Mouse (Mus musculus): ENCODE data around the gene Gpr22. TPM values are rescaled to one million over a fixed set of nuclear protein-coding genes. Genes with fewer than 3 reads are reported as not detected.

The Gpr22 gene
- polyA plus RNA-seq, 1 experiment from 2014 or later, result 29.9 TPM

- no peak overlapping the region for H3K4me2 ChIP-seq (ENCODE audit: low read length)
- H3K4me3 ChIP-seq (replicated peaks; ENCODE audit: low read depth, low read length), result no peak overlapping the region
- ATAC-seq (ENCODE audit: low FRiP score, low TSS enrichment) (no peak), DNase-seq (no peak)
- H3K9ac ChIP-seq (replicated peaks; ENCODE audit: low read length), result no peak overlapping the region
- no peaks in the 10 kb centered on the region for H3K36me3 ChIP-seq (ENCODE audit: control insufficient read depth, insufficient read depth, low read length)
- H3K27ac ChIP-seq (replicated peaks; ENCODE audit: low read depth, low read length), result no peak overlapping the region
- no peaks in the 10 kb centered on the region for H3K4me1 ChIP-seq (ENCODE audit: control insufficient read depth, insufficient read depth, low read length)
- no peaks in the 10 kb centered on the region for H3K27me3 ChIP-seq (ENCODE audit: control insufficient read depth, insufficient read depth, low read length)
- WGBS, result 92% methylated on average over 12 of the region's 12 CpGs
- no peaks in the 10 kb centered on the region for H3K9me3 ChIP-seq (ENCODE audit: control insufficient read depth, low read length)
Measured at GRCm38 (mm10) chr12:31725511-31726275, 11.9 kb upstream of the Gpr22 start.

GRCm38 (mm10) chr12:31724576-31724975 lies 10.8 kb upstream of the Gpr22 start:
- no peaks in the 10 kb centered on the region for H3K9me3 ChIP-seq (ENCODE audit: control insufficient read depth, low read length)
- no peak for DNase-seq
- H3K4me1 ChIP-seq (ENCODE audit: control insufficient read depth, insufficient read depth, low read length), result no peaks in the 10 kb centered on the region
- 89% methylated on average over 3 of the region's 3 CpGs for WGBS
- no peaks in the 10 kb centered on the region for H3K27me3 ChIP-seq (ENCODE audit: control insufficient read depth, insufficient read depth, low read length)
- no peak overlapping the region for H3K9ac ChIP-seq (replicated peaks; ENCODE audit: low read length)
- no peak overlapping the region for H3K4me2 ChIP-seq (ENCODE audit: low read length)
- no peak for ATAC-seq (ENCODE audit: low FRiP score, low TSS enrichment)
- H3K4me3 ChIP-seq (replicated peaks; ENCODE audit: low read depth, low read length), result no peak overlapping the region
- no peak overlapping the region for H3K27ac ChIP-seq (replicated peaks; ENCODE audit: low read depth, low read length)
- no peaks in the 10 kb centered on the region for H3K36me3 ChIP-seq (ENCODE audit: control insufficient read depth, insufficient read depth, low read length)

GRCm38 (mm10) chr12:31719586-31720275 lies 6.0 kb upstream of the Gpr22 start:
- ATAC-seq (ENCODE audit: low FRiP score, low TSS enrichment) (no peak), DNase-seq (peak; percentile 48)
- H3K36me3 ChIP-seq (ENCODE audit: control insufficient read depth, insufficient read depth, low read length), result no peaks in the 10 kb centered on the region
- H3K4me3 ChIP-seq (replicated peaks; ENCODE audit: low read depth, low read length), result no peak overlapping the region
- H3K9ac ChIP-seq (replicated peaks; ENCODE audit: low read length), result no peak overlapping the region
- no peak overlapping the region for H3K27ac ChIP-seq (replicated peaks; ENCODE audit: low read depth, low read length)
- H3K9me3 ChIP-seq (ENCODE audit: control insufficient read depth, low read length), result no peaks in the 10 kb centered on the region
- WGBS, result 98% methylated on average over 1 of the region's 1 CpGs
- H3K27me3 ChIP-seq (ENCODE audit: control insufficient read depth, insufficient read depth, low read length), result no peaks in the 10 kb centered on the region
- H3K4me1 ChIP-seq (ENCODE audit: control insufficient read depth, insufficient read depth, low read length), result no peaks in the 10 kb centered on the region
- H3K4me2 ChIP-seq (ENCODE audit: low read length), result no peak overlapping the region

GRCm38 (mm10) chr12:31714070-31714469 lies 323 bp upstream of the Gpr22 start:
- Histone ChIP-seq H3K9me3 (ENCODE audit: control insufficient read depth, low read length) (no peaks in the 10 kb centered on the region), H3K4me1 (ENCODE audit: control insufficient read depth, insufficient read depth, low read length) (peaks cover 12% of the 10 kb centered on the region; the same call in 1 of the 2 replicates), H3K27me3 (ENCODE audit: control insufficient read depth, insufficient read depth, low read length) (no peaks in the 10 kb centered on the region), H3K9ac (replicated peaks; ENCODE audit: low read length) (no peak overlapping the region), H3K36me3 (ENCODE audit: control insufficient read depth, insufficient read depth, low read length) (no peaks in the 10 kb centered on the region), H3K4me3 (replicated peaks; ENCODE audit: low read depth, low read length) (peak overlapping the region; percentile 48), H3K27ac (replicated peaks; ENCODE audit: low read depth, low read length) (peak overlapping the region; percentile 92; the same call in 1 of the 2 replicates), H3K4me2 (ENCODE audit: low read length) (peak overlapping the region; percentile 69)
- no peak for DNase-seq
- ATAC-seq (ENCODE audit: low FRiP score, low TSS enrichment), result no peak
- 74% methylated on average over 3 of the region's 3 CpGs for WGBS

- no peak for ATAC-seq (ENCODE audit: low FRiP score, low TSS enrichment)
- H3K27me3 ChIP-seq (ENCODE audit: control insufficient read depth, insufficient read depth, low read length), result no peaks in the 10 kb centered on the region
- 56% methylated on average over 4 of the region's 4 CpGs for WGBS
- peak overlapping the region; percentile 69 for H3K4me2 ChIP-seq (ENCODE audit: low read length)
- H3K9me3 ChIP-seq (ENCODE audit: control insufficient read depth, low read length), result no peaks in the 10 kb centered on the region
- H3K36me3 ChIP-seq (ENCODE audit: control insufficient read depth, insufficient read depth, low read length), result no peaks in the 10 kb centered on the region
- H3K9ac ChIP-seq (replicated peaks; ENCODE audit: low read length), result no peak overlapping the region; the same call in 1 of the 2 replicates
- H3K4me1 ChIP-seq (ENCODE audit: control insufficient read depth, insufficient read depth, low read length), result peaks cover 12% of the 10 kb centered on the region; the same call in 1 of the 2 replicates
- no peak overlapping the region for H3K27ac ChIP-seq (replicated peaks; ENCODE audit: low read depth, low read length)
- peak; percentile 72 for DNase-seq
- H3K4me3 ChIP-seq (replicated peaks; ENCODE audit: low read depth, low read length), result peak overlapping the region; percentile 48
Measured at GRCm38 (mm10) chr12:31712727-31713126, 1.0 kb downstream of the Gpr22 start.

GRCm38 (mm10) chr12:31712233-31712632 lies 1.5 kb downstream of the Gpr22 start:
- H3K27ac ChIP-seq (replicated peaks; ENCODE audit: low read depth, low read length), result peak overlapping the region; percentile 72
- no peaks in the 10 kb centered on the region for H3K9me3 ChIP-seq (ENCODE audit: control insufficient read depth, low read length)
- H3K4me2 ChIP-seq (ENCODE audit: low read length), result peak overlapping the region; percentile 69
- peak; percentile 46; the same call in 1 of the 2 replicates for ATAC-seq (ENCODE audit: low FRiP score, low TSS enrichment)
- peaks cover 12% of the 10 kb centered on the region; the same call in 1 of the 2 replicates for H3K4me1 ChIP-seq (ENCODE audit: control insufficient read depth, insufficient read depth, low read length)
- no peaks in the 10 kb centered on the region for H3K27me3 ChIP-seq (ENCODE audit: control insufficient read depth, insufficient read depth, low read length)
- peak overlapping the region; percentile 62 for H3K9ac ChIP-seq (replicated peaks; ENCODE audit: low read length)
- DNase-seq, result peak; percentile 73
- H3K4me3 ChIP-seq (replicated peaks; ENCODE audit: low read depth, low read length), result peak overlapping the region; percentile 48
- no peaks in the 10 kb centered on the region for H3K36me3 ChIP-seq (ENCODE audit: control insufficient read depth, insufficient read depth, low read length)
- 11% methylated on average over 5 of the region's 5 CpGs for WGBS

- no peak for ATAC-seq (ENCODE audit: low FRiP score, low TSS enrichment)
- WGBS, result 52% methylated on average over 6 of the region's 6 CpGs
- Histone ChIP-seq H3K4me2 (ENCODE audit: low read length) (peak overlapping the region; percentile 64), H3K27ac (replicated peaks; ENCODE audit: low read depth, low read length) (no peak overlapping the region), H3K9ac (replicated peaks; ENCODE audit: low read length) (0 out of 2 replicates have a peak overlapping the region, but pooled peaks have one; percentile 9), H3K4me1 (ENCODE audit: control insufficient read depth, insufficient read depth, low read length) (peaks cover 12% of the 10 kb centered on the region; the same call in 1 of the 2 replicates), H3K36me3 (ENCODE audit: control insufficient read depth, insufficient read depth, low read length) (no peaks in the 10 kb centered on the region), H3K27me3 (ENCODE audit: control insufficient read depth, insufficient read depth, low read length) (no peaks in the 10 kb centered on the region), H3K4me3 (replicated peaks; ENCODE audit: low read depth, low read length) (peak overlapping the region; percentile 19), H3K9me3 (ENCODE audit: control insufficient read depth, low read length) (no peaks in the 10 kb centered on the region)
- peak; percentile 17 for DNase-seq
Measured at GRCm38 (mm10) chr12:31709665-31710064, 4.1 kb downstream of the Gpr22 start.

GRCm38 (mm10) chr12:31707531-31707930 lies 6.2 kb downstream of the Gpr22 start:
- Histone ChIP-seq H3K36me3 (ENCODE audit: control insufficient read depth, insufficient read depth, low read length) (no peaks in the 10 kb centered on the region), H3K4me3 (replicated peaks; ENCODE audit: low read depth, low read length) (no peak overlapping the region), H3K4me2 (ENCODE audit: low read length) (no peak overlapping the region), H3K9me3 (ENCODE audit: control insufficient read depth, low read length) (no peaks in the 10 kb centered on the region), H3K27me3 (ENCODE audit: control insufficient read depth, insufficient read depth, low read length) (no peaks in the 10 kb centered on the region), H3K27ac (replicated peaks; ENCODE audit: low read depth, low read length) (no peak overlapping the region), H3K9ac (replicated peaks; ENCODE audit: low read length) (no peak overlapping the region), H3K4me1 (ENCODE audit: control insufficient read depth, insufficient read depth, low read length) (peaks cover 12% of the 10 kb centered on the region; the same call in 1 of the 2 replicates)
- ATAC-seq (ENCODE audit: low FRiP score, low TSS enrichment) (no peak), DNase-seq (no peak)
- WGBS, result 83% methylated on average over 1 of the region's 1 CpGs
